Mouse (Mus musculus): ENCODE measurements around the gene Pip5kl1.

The Pip5kl1 gene

DNA sequence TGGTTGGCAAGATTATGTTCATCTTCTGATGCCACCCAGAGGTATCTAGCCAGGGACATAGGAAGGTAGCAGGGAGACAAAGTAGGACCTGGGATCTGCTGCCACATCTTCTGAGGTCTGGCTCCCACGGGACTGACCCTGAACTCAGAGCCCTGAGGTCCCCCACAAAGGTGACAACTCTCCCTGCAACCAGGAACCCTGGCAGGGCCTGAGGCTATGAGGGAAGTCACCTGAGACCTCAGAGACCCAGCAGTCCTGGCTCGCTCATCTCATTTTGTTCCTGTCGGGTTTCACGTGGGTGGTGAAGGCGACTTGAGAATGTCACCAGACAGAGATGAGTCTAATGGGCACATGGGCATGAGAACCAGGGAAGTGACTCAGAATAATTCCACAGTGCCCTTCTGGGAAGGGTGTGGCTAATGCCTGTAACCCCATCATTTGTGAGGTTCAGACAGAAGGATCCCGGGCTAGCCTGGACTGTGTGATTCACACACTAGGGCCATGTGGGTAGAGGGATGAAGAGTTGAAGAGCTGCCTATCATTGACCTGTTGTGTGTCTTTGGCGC is 10.6 kb downstream of the Pip5kl1 start:
- no peak for DNase-seq (ENCODE audit: low spot score)

DNA sequence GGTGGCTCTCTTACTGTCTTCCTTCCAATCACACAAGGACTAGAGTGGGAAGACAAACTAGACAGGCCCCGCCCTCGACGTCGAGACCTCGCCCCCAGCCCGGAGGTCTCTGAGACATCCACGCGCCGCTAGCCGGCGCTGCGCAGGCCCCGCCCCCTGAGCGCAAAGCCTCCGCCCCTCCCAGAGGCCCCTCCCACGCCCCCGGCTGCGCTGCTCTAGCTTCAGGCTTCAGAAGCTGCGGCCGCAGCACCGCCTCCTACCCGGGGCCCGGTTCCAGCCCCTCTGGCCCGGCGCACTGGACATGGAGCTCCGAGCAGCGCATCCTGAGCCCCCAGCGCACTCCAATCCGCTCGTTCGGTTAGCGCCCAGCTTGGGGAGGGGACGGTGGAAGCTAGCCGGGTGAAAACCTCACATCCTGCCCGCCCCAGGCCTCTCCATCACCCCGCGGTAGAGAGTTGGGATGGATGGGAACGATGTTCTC is 12.3 kb downstream of the Pip5kl1 start, which contains the start of gene St6galnac4:
St6galnac4 (plus strand) TSS at position 225 of the 481 bp plus-strand sequence.
- DNase-seq (ENCODE audit: low spot score), result peak; percentile 88

DNA sequence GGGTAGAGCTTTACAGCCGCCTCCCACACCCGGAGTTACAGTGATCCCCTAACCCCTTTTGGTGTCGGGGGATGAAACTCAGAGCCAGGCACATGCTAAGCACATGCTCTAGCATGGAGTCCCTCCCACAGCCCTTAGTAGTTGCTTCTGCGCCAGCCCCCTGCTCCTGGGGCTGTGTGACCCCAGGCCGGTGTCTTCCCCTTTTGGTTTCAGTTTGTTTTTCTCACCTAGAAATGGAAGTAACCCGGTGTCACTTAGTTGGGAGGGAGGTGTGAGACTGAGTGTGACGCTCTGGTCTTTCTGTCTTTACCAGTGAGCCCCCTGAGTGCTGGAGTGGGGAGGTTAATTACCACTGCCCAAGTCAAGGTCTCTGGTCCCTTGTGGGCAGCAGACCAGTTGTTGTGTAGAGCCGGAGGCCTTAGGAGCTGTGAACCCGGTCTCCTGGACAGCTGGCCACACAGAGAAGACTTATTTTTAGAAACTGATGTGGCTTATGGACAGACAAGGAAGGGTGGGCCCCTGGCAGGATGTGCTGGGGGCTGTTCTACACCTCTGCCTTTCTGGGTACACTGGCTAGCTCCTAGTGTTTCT is 13.2 kb downstream of the Pip5kl1 start:
- peak; percentile 74 for DNase-seq (ENCODE audit: low spot score)

DNA sequence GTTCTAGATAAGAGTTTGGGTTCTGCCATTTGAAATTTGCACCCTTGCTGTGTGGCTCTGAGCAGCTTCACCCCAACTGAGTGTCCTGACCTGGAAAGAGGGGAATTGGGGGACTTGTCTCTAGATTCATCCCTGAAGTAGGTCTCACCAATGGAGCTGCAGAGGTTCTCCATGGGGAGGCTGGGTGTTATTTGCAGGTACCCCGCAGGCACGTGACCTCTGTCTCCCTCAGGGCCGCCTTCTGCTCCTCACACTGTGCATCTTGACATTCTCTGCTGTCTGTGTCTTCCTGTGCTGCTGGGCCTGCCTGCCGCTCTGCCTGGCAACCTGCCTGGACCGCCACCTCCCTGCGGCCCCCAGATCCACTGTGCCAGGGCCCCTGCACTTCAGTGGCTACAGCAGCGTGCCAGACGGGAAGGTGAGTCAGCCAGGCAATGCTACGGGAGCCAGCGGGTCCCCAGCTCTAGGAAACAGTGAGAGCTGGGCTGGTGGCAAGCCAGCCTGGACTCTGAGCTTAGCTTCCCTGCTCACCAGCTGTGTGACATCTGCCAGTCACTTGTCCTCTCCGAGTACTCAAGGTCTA is 14.7 kb downstream of the Pip5kl1 start:
- no peak for DNase-seq (ENCODE audit: low spot score)

DNA sequence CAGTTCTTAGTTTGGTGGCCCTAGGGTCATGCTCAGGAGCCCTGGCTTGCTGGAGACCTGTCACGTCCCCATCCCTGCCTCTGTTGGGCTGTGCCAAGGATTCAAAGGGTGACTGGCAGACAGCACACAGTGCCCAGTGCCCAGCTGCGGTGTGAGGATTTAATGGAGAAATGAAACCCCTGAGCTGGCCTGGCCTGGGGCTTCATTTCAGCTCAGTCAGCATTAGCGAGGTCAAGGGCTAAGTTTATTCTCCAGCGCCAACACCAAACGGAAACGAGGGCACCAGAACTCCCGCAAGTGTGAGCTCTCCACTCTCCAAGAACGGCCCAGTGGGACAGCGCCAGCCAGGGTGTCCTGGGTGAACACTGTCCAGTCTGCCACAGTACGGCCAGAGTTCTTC is 15.6 kb downstream of the Pip5kl1 start:
- DNase-seq (ENCODE audit: low spot score), result no peak

DNA sequence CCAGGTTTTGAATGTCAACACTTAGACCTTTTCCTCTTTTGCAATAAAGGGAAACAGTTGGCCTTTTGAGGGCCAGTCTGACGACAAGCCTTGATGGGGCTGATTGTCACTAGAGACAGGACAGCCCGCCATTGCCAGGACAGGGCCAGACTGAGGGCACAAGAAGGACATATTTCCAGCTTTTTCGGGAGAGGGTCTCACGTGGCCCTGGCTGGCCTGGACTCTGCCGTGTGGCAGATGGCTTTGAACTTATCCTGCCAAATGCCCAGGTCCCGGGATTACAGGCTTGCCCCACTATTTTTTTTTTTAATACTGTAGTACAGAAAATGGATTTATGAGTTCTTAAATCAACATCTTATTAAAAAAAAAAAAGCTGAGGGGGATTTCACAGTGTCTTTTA is 16.7 kb downstream of the Pip5kl1 start:
- no peak for DNase-seq (ENCODE audit: low spot score)

DNA sequence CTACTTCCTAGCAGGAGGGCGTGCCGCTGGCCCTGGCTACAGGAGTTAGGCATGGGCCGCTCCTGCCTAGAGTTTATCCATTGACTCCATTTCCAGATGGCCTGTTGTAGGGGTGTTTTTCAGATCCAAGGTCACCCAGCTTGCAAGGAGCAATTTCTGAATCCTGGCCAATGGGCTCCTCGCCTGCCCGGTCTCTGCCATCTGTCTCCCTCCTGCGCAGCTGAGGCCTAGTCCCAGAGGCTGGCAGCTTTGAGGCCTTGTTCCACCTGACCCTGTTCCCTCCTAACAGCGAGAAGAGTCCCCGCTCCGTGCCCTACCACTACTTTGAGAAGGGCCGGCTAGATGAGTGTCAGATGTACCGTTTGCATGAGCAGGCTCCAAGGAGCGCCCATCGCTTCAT is 22.1 kb downstream of the Pip5kl1 start:
- DNase-seq (ENCODE audit: low spot score), result no peak

DNA sequence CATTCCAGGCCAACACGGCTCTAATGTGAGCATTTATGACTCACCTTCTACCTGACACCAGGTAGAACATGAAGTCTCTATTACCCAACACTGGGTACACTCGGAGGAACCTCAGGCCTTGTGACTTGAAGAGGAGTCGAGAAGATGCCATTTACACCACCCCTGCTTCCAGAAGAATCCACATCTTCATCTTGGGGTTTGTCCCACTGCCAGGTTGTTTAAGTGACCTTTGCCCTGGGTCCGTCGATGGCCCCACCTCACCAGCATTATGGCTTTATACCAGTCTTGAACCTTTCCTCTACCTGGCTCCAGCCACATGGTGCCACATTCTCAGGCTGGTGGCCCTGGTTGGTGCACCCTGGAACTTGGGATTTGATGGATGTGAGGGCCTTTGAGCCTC is 22.7 kb downstream of the Pip5kl1 start:
- no peak for DNase-seq (ENCODE audit: low spot score)

DNA sequence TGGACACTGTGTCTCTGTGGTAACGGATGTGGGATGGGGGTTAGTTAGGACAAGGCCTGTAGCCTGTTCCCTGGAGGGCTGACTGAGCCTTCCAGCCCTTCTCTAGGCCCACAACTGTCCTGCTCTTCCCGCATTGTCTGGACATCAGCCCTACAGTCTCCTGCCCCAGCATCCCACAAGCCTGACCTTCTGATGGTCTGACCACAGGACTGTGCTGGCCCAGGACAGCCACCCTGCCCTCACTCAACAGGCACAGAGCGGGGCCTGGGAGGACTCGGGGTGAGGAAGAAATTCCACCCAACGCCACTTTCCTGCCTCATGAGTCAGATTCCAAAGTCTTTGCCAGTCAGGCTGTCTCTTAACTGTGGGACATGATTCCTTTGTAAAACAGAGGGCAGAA is 23.1 kb downstream of the Pip5kl1 start:
- DNase-seq (ENCODE audit: low spot score), result no peak

DNA sequence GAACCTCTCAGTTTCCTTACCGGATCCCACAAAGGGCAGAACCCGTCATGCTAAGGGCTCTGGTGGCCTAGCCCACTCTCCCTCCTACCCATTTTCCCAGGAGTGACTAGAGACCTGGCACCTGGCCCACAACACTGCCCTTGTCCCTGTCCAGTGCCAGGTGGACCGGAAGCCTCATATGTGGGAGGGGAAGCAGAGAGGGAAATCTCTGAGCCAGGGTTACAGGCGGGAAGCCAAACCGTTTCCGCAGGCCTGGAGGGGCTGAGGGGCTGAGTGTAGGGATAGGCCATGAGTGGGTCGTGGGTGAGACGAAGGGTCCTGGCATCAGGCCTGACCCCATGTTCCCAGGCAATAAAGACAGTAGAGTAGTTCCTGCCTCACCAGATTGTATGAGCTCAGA is 23.9 kb downstream of the Pip5kl1 start:
- no peak for DNase-seq (ENCODE audit: low spot score)

DNA sequence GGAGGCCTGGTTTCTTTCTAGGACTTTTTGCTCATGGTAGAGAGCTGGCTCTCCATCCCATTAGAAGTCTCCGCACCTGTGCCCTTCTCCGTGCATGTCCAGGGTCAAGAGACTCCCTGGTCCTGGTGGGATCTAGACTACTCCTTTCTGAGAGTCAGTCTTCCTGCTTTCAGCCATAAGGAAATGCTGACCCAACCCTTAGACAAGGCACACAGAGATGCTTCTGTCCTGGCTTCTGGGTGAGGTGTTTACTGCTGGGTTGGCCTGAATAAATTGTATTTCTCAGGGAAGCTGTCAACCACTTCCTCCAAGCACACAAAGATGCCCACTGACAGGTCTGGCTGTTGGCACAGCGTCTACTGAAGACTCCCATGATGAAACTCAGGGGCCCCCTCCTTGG is 24.8 kb downstream of the Pip5kl1 start, which contains the start of gene St6galnac6:
St6galnac6 (plus strand) TSS at position 301 of the 400 bp plus-strand sequence.
- no peak for DNase-seq (ENCODE audit: low spot score)

DNA sequence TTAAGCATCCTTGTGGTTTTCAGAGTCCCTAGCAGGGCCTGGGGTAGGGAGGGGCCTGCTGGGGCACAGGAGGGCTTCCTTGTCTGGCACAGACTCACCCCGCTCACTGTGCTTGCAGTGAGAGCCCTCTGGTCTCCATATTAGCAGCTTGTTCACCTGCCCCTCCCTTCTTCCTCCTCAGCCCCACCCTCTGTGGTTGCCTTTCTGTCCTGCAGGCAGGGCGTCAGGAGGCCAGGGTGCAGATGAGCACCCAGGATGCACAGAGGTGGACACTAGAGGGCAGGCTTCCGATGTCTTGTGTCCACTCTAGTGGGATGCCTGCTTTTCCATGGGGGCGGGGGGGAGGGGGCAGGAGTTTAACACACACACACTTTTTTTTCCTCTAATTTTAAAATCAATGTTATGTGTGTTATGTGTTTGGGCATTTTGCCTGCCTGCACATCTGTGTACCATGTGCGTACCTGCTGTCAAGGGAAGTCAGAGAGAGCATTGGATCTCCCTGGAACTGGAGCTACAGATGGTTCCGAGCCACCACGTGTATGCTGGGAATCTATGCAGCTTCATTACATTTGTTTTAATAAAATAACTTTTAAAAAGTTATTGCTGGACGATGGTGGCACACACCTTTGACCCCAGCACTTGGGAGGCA is 26.9 kb downstream of the Pip5kl1 start:
- peak; percentile 19 for DNase-seq (ENCODE audit: low spot score)

DNA sequence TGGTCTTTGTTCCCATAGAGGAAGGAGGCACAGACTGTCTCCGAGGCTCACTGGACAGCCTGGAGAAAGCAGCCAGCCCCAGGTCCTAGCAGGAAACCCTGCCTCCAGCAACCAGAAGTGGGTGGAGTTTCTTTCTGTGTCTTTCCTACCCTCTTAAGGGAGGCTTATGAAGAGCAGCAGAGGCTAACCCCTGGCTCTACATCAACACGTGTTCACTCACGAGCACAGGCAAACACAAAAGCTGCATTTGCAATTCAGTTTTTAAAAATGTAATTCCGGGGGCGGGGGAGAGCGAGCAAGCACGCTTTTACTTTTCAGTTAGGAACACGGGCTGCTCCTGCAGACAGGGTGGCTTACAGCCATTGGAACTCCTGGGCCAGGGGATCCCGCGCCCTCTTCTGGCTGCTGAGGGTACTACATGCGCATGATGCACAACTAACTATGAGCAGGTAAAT is 28.0 kb downstream of the Pip5kl1 start:
- DNase-seq (ENCODE audit: low spot score), result peak; percentile 83

DNA sequence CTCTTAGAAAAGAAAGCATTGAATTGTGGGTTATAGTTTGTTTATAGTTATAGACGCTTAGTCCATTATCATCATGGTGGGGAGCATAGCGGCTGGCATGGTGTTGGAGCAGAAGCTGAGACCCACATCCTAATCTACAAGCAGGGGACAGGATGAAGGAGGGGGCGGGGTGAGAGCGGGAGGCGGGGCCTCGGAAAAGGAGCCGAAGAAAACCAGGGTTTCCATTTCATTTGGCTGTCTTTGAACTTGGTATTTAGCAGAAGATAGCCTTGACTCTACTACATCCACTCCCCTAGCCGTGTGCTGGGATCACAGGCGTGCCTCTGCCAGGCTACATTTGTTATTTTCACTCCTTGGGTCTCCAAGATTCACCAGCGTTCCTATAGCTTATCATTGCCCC is 30.0 kb downstream of the Pip5kl1 start:
- no peak for DNase-seq (ENCODE audit: low spot score)

DNA sequence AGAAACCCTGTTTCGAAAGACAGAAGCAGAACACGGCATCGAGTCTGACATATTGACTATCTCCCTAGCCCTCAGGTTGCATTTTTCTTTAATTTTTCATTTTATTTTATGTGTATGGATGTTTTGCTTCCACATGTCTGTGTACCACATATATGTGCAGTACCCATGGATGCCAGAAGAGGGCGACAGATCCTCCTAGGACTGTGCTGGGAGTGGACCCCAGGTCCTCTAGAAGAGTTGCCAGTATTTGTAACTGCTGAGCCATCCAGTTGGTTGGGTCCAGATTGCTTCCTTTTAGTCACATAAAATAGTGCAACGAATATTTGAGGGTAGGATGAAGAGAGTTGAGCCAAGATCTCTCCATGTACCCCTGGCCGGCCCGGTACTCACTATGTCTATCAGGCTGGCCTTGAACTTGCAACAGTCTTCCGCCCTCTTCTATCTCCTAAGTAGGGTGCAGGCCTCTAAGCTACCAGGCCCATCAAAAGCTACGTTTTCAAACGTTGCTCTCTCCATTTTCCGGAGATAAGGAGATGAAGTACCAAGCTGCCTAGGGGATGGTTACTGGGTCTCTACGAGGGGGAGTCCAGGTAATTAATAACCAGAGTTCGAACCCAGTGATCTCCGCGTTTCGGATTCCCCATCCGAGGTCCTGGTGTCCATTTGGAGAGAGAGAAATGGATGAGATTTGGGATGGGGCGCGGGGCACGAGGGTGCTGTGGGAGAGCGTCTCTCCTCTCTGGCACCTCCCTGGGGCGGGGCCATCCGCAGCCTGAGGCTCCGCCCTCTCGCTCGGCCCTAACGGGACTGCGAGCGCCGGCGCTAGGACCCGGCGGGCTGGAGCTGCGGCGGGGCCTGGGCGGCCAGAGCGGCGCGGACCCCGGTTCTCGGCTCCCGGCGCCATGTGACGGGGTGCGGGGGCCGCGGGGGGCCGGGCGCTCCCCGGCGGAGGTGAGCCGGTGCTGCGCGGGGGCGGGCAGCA is 31.9 kb downstream of the Pip5kl1 start:
- peak; percentile 58 for DNase-seq (ENCODE audit: low spot score)

DNA sequence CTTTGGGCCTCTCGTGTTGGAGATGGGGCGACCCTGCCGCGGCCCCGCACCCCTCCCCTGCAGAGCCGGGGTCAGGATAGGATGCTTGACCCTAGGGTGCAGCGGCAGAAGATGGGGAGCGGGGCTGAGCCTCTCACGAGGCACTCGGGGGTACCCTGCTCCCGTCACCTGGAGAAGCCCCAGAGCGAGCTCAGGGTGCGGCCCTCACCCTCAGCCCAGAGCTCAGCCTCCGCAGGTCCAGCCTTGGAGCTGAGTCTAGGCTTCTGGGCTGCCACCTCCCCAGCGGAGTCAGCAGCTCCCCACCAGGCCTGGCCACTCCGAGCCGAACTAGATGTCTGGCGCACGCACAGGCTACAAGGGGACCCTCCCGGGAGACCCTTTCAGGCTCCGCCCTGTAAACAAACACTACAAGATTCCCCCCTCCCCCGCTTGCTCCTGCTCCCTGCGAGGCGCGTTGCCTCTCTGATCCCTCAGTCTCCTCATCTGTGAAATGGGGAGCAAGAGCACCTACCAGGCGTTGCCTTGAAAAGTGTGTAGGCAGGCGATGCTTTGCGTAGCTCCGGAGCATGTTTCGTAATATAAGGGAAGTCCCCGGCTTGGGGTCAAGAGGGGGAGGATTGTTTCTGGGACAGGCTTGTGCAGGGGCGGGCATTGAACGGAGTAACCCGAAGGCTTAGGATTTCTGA is 32.8 kb downstream of the Pip5kl1 start:
- peak; percentile 36 for DNase-seq (ENCODE audit: low spot score)

DNA sequence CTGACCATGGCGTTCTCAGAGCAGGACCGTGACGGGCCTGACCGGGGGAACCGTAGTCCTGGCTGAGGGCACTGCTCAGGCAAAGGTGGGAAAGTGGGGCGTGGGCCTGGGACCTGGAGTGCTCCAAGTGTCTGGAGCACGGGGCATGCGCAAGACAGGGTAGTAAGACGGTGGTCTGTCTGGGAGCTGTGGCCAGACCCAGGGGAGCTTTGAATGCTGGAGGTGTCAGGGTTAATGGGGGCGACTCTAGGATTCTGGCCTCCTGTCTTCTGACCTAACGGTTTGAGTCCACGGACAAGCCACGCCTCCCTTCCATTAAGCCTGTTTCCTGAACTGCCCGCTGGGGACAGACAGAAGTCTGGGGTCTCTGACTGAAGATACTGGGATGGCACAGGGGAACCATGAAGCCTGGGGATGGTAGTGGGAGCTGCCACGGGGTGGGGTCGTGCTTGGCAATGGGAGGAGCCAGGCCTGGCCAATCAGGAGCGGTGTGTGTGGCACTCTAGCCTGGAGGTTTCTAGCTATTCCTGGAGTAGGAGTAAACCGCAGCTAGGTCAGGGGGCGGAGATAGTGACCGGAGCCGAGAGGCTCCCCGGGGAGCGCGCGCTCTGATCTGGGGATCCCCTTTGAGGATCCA is 33.7 kb downstream of the Pip5kl1 start:
- peak; percentile 27 for DNase-seq (ENCODE audit: low spot score)

DNA sequence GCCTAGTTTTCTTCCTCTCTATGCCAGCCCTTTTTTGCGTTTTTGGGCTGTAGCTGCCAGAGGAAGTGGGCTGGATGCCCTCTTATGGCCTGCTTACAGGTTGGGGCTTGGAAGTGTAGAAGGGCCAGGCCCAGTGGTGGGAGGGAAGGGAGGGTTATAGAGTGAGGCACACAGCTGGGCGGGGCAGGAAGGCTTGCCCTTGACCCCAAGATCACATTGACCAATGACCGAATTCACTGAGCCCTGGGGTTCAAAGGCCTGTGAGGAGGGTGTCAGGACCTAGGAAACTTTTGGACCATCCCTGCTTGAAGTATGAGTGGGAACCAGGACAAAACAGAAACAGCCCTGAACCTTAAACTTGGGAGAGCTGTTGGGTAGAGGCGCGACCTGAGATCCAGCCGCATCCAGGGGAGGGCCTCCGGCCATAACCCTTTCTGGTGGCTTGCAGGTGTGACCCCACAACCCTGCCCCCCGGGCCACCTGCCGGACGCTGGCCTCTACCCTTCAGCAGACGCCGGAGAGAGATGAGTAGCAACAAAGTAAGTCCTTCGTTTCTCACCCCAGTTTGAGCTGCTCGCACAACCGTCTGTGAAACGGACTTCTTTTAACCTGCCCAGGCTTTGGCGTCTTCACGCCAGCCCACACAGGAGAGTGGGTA is 34.3 kb downstream of the Pip5kl1 start:
- no peak for DNase-seq (ENCODE audit: low spot score)

DNA sequence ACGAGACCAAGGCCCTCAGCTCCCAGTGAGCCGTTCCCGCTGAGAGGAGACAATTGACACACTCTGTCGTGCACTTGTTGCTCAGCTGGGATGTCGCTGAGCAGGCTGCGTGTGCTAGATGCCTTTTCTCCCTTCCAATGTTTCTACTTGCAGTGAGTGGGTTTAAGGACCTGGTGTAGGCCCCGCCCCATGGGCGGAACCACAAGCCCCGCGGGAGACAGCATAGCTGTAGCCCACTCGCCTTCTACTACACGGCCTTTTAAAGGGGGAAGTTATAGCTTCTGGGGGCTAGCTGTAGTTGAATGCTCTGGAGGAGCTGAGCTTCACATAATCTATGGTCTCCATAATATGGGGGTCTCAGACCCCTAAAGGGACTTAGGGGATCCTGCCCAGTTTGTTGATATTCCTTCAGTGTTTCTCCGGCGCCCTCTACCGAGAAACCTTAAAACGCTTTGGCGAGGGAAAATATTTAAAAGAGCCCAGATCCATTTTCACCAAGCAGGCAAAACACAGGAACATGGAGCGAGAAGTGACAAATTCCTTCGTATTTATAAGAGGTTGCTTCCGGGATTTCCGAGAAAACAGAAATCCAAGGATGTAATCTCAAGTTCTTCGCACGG is 36.1 kb downstream of the Pip5kl1 start:
- DNase-seq (ENCODE audit: low spot score), result no peak

DNA sequence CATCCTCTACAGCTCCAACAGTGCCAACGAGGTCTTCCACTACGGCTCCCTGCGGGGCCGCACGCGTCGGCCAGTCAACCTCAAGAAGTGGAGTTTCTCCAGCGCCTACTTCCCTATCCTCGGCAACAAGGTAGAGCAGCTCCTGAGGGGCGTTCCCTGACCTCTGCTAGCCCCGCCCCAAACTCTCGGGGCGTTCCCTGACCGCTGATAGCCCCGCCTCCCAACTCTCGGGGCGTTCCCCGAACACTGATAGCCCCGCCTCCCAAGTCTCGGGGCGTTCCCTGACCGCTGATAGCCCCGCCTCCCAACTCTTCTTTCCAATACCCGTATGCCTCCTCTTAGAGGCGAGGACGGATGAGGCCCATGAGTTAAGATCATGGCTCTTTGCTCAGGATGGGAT is 37.7 kb downstream of the Pip5kl1 start:
- no peak for DNase-seq (ENCODE audit: low spot score)
